Mouse (Mus musculus) liver, embryonic 14.5 days (tissue): ENCODE measurements around the gene Tmem262. TPM values are rescaled to one million over a fixed set of nuclear protein-coding genes. Genes with fewer than 3 reads are reported as not detected.
"Not testable (repeated sequence)": the region's sequence is repeated elsewhere in the genome, so short reads cannot be mapped to it uniquely, and the experiment has no call there.

Source experiments
- ATAC-seq: fragments of 200-750 bp; cut with Nextera tagmentation; 2 replicates; pipeline ENCODE4 v1.8.0; 2017; ENCODE audit warnings: moderate number of reproducible peaks, mild to moderate bottlenecking, moderate library complexity; ENCODE audit not compliant: insufficient read depth
- DNase-seq, 3 experiments: peaks; one replicate each; pipeline ENCODE4 v3.0.0-alpha.2; 2012 to 2013; ENCODE audit warnings: low read depth in 3 of 3, low spot score in 3 of 3
- H3K27ac ChIP-seq: fragments of 300-500 bp; sonication (generic); 2 replicates; pipeline ENCODE4 v1.5.1; 2014; ENCODE audit warnings: moderate library complexity, mild to moderate bottlenecking, control low read depth, inconsistent platforms
- H3K27me3 ChIP-seq: fragments of 300-500 bp; sonication (generic); 2 replicates; pipeline ENCODE4 v1.6.1; 2014; ENCODE audit warnings: mild to moderate bottlenecking, low read length, moderate library complexity; ENCODE audit not compliant: control insufficient read depth, insufficient read depth
- H3K36me3 ChIP-seq: fragments of 300-500 bp; sonication (generic); replicated peaks from 2 replicates; pipeline ENCODE4 v1.6.1; 2014; ENCODE audit warnings: low read depth; ENCODE audit not compliant: control insufficient read depth, insufficient read depth
- H3K4me1 ChIP-seq, 2 experiments: fragments of 200-500 bp in 1 of 2; fragments of 300-500 bp in 1 of 2; sonication (generic) in 1 of 2; replicated peaks; 2 replicates each; pipeline ENCODE4 v1.6.1; 2012 to 2014; ENCODE audit warnings: antibody characterized with exemption in 1 of 2, inconsistent platforms in 1 of 2, low read length in 1 of 2; ENCODE audit not compliant: control insufficient read depth in 2 of 2, insufficient read depth in 2 of 2
- H3K4me2 ChIP-seq: fragments of 300-500 bp; sonication (generic); 2 replicates; pipeline ENCODE4 v1.6.1; 2014; ENCODE audit warnings: low read depth, mild to moderate bottlenecking, control low read depth, moderate library complexity
- H3K4me3 ChIP-seq, 2 experiments: fragments of 200-500 bp in 1 of 2; fragments of 300-500 bp in 1 of 2; sonication (generic) in 1 of 2; 2 replicates each; pipeline ENCODE4 v1.5.1; 2012 to 2014; ENCODE audit warnings: low read depth in 2 of 2, low read length in 2 of 2, mild to moderate bottlenecking in 2 of 2, control low read depth in 1 of 2, inconsistent platforms in 1 of 2, moderate library complexity in 1 of 2; ENCODE audit not compliant: insufficient read depth in 1 of 2
- H3K9ac ChIP-seq: fragments of 300-500 bp; sonication (generic); replicated peaks from 2 replicates; pipeline ENCODE4 v1.6.1; 2014; ENCODE audit warnings: mild to moderate bottlenecking, control low read depth, moderate library complexity
- H3K9me3 ChIP-seq: fragments of 300-500 bp; sonication (generic); 2 replicates; pipeline ENCODE4 v1.6.1; 2016; ENCODE audit warnings: low read length, mixed read lengths; ENCODE audit not compliant: control insufficient read depth
- CTCF ChIP-seq: IDR thresholded peaks from 2 replicates; pipeline ENCODE4 v1.5.1; 2016; ENCODE audit warnings: antibody characterized with exemption, low read depth, control low read depth
- EP300 ChIP-seq: IDR thresholded peaks from 2 replicates; pipeline ENCODE4 v1.6.1; 2016; ENCODE audit warnings: antibody characterized with exemption, low read depth
- WGBS: fragments of 180-500 bp; shearing (Covaris S2); extraction: QIAGEN DNeasy Blood & Tissue Kit; methylation state at CpG from one replicate; pipeline ENCODE4 v1.1.7; 2014; ENCODE audit not compliant: insufficient replicate concordance; 5-methylcytosine and 5-hydroxymethylcytosine counted together
- polyA plus RNA-seq, 2 experiments: library from polyadenylated mRNA; depleted of rRNA in 1 of 2; stranded (reverse) in 1 of 2; unstranded in 1 of 2; fragments of >200 nt; fragmentation: Nextera tagmentation in 1 of 2; extraction: Ambion mirVana in 1 of 2; gene quantifications; 2 replicates each; pipeline versions ENCODE4 v1.2.1 to v1.2.3; 2012 to 2014

Gene Tmem262
- polyA plus RNA-seq, 2 experiments, result not detected

DNA sequence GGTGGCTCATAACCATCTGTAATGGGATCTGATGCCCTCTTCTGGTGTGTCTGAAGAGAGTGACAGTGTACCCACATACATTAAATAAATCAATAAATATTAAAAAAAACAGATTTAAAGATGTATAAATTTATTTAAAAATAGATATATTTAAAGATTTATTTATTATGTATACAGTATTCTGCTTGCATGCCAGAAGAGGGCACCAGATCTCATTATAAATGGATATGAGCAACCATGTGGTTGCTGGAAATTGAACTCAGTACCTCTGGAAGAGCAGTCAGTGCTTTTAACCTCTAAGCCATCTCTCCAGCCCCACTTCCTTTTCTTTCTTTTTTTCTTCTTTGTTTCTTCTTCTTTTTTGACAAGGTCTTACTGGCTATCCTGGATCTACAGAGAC lies 39.8 kb upstream of the Tmem262 start:
- Histone ChIP-seq H3K9ac (no peak overlapping the region), H3K4me1 (peaks cover 0 to 8% of the 10 kb centered on the region in 2 experiments; a peak in 2 of 4 replicates), H3K27me3 (no peaks in the 10 kb centered on the region), H3K27ac (no peak overlapping the region), H3K36me3 (no peaks in the 10 kb centered on the region), H3K4me2 (no peak overlapping the region), H3K4me3 (no peak overlapping the region), H3K9me3 (no peaks in the 10 kb centered on the region)
- peak; percentile 24; the same call in 1 of the 2 replicates for TF ChIP-seq CTCF
- no peak for TF ChIP-seq EP300
- ATAC-seq (no peak), DNase-seq (no peak)

DNA sequence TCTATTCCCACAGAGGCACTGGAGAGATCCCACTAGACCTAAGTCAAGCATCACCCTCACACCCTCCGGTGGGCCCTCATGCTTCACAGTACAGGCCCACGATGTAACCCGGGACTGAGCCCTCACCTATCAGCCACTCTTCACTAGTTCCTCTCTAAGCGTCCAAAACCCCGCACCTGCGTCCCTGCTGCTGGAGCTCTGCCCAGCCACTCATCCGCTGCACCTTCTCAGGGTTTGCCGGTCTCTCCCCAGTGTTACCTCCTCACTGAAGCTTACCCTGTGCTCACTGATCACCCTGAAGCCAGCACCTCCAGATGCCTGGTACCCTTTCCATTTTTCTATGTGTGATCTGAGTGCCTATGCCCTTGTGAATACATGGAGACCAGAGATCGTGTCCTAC lies 37.5 kb upstream of the Tmem262 start:
- Histone ChIP-seq H3K9me3 (no peaks in the 10 kb centered on the region), H3K4me3 (no peak overlapping the region), H3K4me2 (no peak overlapping the region), H3K4me1 (peaks cover 3 to 7% of the 10 kb centered on the region in 2 experiments; a peak in 3 of 4 replicates), H3K9ac (no peak overlapping the region), H3K27ac (no peak overlapping the region), H3K27me3 (no peaks in the 10 kb centered on the region), H3K36me3 (no peaks in the 10 kb centered on the region)
- WGBS, result 77% methylated on average over 9 of the region's 9 CpGs
- no peak for DNase-seq
- no peak for ATAC-seq
- no peak for TF ChIP-seq EP300
- no peak for TF ChIP-seq CTCF

DNA sequence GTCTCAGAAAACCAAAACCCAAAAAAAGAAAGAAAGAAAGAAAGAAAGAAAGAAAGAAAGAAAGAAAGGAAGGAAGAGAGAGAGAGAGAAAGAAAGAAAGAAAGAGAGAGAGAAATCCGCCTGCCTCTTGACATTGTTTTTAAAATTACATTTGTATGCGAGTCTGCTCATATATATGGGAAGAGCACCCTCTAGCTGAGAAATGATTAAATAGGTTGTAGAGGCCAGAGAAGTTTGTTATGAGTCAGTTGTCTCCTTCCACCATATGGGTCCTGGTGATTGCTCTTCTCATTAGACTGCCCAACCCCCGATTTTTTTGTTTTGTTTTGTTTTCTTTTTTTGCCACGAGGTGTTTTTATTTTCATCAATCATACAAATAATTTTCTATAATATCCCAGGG lies 35.7 kb upstream of the Tmem262 start:
- not testable (repeated sequence) for H3K27me3 ChIP-seq, H3K9ac ChIP-seq, H3K4me3 ChIP-seq, H3K27ac ChIP-seq, ATAC-seq, H3K9me3 ChIP-seq, H3K36me3 ChIP-seq, H3K4me2 ChIP-seq
- DNase-seq, result peak in 1 of 3 experiments; percentile 37
- TF ChIP-seq CTCF, result peak; percentile 44
- 33% methylated on average over 4 of the region's 4 CpGs for WGBS
- peaks cover 15 to 21% of the 10 kb centered on the region in 2 experiments for H3K4me1 ChIP-seq

DNA sequence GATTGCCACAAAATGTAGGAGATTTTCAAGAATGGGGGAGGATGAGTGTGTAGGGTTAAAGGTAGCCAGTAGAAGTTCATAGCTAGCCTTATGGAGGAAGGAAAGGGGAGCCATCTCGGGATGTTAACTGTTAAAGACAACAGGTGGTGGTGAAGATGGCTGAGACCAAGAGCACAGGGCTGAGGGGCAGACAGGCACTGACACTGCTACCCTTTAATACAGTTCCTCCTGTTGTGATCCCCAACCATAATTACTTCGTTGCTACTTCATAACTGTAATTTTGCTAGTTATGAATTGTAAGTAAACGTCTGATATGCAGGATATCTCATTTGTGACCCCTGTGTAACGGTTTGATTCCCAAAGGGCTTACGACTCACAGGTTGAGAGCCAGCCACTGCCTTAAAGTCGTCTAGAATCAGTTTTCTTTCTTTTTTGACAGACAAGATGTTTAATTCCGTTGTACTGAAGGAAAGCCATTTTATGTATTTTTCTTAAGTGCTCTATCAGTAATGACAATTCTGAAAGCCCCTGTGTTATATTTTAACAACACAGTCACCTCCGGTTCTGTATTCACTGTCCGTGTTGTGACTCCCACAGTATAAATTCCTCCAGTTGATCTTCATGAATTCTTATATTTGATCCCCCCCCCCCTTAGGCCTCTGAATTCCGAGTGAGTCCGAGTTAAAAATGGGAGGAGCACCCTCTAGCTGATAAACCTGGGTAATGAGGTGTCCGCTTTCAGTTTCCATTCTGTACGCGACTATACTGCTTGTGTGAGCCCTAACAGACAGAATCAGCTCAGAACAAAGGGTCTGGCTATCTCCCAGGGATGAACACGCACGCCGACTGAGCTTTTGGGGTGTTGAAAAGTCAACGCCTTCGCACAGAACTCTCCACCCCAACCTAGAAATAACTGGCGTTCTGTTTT lies 34.2 kb upstream of the Tmem262 start:
- no peaks in the 10 kb centered on the region for H3K27me3 ChIP-seq
- peaks cover 15 to 21% of the 10 kb centered on the region in 2 experiments for H3K4me1 ChIP-seq
- TF ChIP-seq CTCF (peak; percentile 44), EP300 (no peak)
- peak overlapping the region; percentile 97 for H3K9ac ChIP-seq
- peak overlapping the region; percentile 99 for H3K4me2 ChIP-seq
- DNase-seq (peak; percentile 49 to 66 (median 51)), ATAC-seq (peak; percentile 53)
- peak overlapping the region; percentile 90 to 91 for H3K4me3 ChIP-seq
- WGBS, result 11% methylated on average over 20 of the region's 20 CpGs
- no peaks in the 10 kb centered on the region for H3K9me3 ChIP-seq
- peak overlapping the region; percentile 96 for H3K27ac ChIP-seq
- peaks cover 25% of the 10 kb centered on the region for H3K36me3 ChIP-seq

DNA sequence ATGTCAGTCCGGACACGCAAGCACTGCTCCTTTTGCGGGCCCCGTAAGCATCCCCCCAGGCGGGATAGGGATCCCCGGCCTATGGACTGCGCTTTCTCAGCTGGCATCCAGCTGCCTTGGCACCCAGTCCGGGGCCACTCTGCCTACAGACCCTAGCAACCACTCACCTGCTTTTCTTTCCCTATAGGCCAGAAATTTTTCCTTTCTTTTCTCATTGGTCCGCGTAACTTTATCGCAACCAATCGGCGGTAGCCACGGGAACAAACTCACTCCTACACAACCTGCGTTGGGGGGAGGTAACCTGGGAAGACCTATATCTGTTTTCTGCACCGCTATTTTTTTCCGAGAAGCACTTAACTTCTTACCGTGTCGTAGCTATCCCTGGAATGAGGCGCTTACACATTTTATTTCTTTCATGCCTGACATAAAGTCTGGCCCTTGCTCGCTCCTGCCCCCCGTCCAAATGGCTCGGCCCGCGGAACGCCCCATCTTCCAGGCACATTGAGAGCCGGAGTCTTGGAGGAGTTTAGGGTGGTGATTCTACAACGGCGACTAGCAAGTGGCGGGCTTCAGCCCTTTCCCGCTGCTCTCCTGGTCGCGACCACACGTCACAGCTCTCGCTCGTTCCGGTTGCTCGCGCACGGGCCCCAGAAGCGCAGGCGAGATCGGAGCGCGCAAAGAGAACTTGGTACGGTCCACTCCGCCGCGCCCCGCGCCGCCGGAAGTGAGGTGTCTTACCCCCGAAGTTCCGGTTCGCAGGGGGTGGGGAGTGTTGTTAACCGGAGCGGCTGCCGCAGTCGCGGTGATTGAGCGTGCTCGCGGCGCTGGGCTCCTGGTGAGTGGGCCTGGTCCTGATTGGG lies 33.3 kb upstream of the Tmem262 start, which contains the start of gene Syvn1:
TSS of gene Syvn1 (plus strand) at position 283 of the 860 bp plus-strand sequence.
- H3K4me2 ChIP-seq, result peak within 1 kb of the TSS; percentile 99
- under 1% methylated on average over 65 of the region's 65 CpGs for WGBS
- H3K36me3 ChIP-seq, result peaks cover 34% of the 10 kb centered on the region

More for the DNA sequence above, 33.3 kb upstream of the Tmem262 start, which contains the start of gene Syvn1:
- Histone ChIP-seq H3K4me1 (peaks cover 15 to 21% of the 10 kb centered on the region in 2 experiments), H3K27ac (peak within 1 kb of the TSS; percentile 96), H3K4me3 (peak within 1 kb of the TSS; percentile 90 to 91), H3K27me3 (no peaks in the 10 kb centered on the region), H3K9me3 (no peaks in the 10 kb centered on the region), H3K9ac (peak within 1 kb of the TSS; percentile 97)
- TF ChIP-seq CTCF (no peak), EP300 (peak; percentile 33; the same call in 1 of the 2 replicates)
- peak; percentile 93 to 96 (median 95) for DNase-seq
- peak; percentile 92 for ATAC-seq
